Mouse (Mus musculus): ENCODE data around the gene Mrpl9. TPM values are rescaled to one million over a fixed set of nuclear protein-coding genes. Genes with fewer than 3 reads are reported as not detected.

Gene Mrpl9
- total RNA-seq, 2 experiments from 2014 or later: 42.3 to 54.0 TPM

Other genes starting within 250 kb of the Mrpl9 start
- gene Gm5286, start 246.6 kb upstream of the Mrpl9 start, total RNA-seq (2021): not detected
- gene Gm4778, start 179.3 kb upstream of the Mrpl9 start, total RNA-seq (2021): not detected
- 1 to 10 TPM; 7.7 to 7.8 TPM for gene Them4, start 133.2 kb upstream of the Mrpl9 start, total RNA-seq (2021)
- not detected for gene Them5, start 101.2 kb upstream of the Mrpl9 start, total RNA-seq (2021)
- gene C2cd4d, start 80.9 kb upstream of the Mrpl9 start, total RNA-seq (2021): under 1 TPM; 0.34 to 0.56 TPM
- gene Rorc, start 70.5 kb upstream of the Mrpl9 start, total RNA-seq (2021): 10 to 100 TPM; 18.2 to 19.9 TPM
- gene Lingo4, start 44.8 kb upstream of the Mrpl9 start, total RNA-seq (2021): under 1 TPM in 1 of 2 experiments, not detected in 1; 0.25 TPM
- 1 to 10 TPM; 6.3 to 8.9 TPM for gene Tdrkh, start 30.0 kb upstream of the Mrpl9 start, total RNA-seq (2021)
- gene Oaz3, start 597 bp downstream of the Mrpl9 start, total RNA-seq (2021): not detected
- gene Celf3, start 35.0 kb downstream of the Mrpl9 start, total RNA-seq (2021): under 1 TPM; 0.49 to 0.61 TPM
- gene Riiad1, start 37.0 kb downstream of the Mrpl9 start, total RNA-seq (2021): 1 to 10 TPM; 5.0 to 7.9 TPM
- 10 to 100 TPM; 29.5 to 37.1 TPM for gene Snx27, start 139.4 kb downstream of the Mrpl9 start, total RNA-seq (2021)
- gene Gm10972, start 199.8 kb downstream of the Mrpl9 start, total RNA-seq (2021): not detected
- gene Tuft1, start 215.6 kb downstream of the Mrpl9 start, total RNA-seq (2021): 1 to 10 TPM; 1.1 to 1.2 TPM

Measured in gastrocnemius, postnatal 10 days (tissue).